Mouse (Mus musculus) ES-Bruce4 (cell line): Measurements from ENCODE around the gene Csf1.

Experiments
- CTCF ChIP-seq: IDR thresholded peaks from one replicate; pipeline ENCODE4 v1.8.1; 2011; ENCODE audit warnings: low read depth, low read length
- EP300 ChIP-seq: IDR thresholded peaks from 2 replicates; pipeline ENCODE4 v1.6.1; 2011; ENCODE audit warnings: low read depth, low read length; ENCODE audit not compliant: insufficient read depth
- POLR2A ChIP-seq: IDR thresholded peaks from one replicate; pipeline ENCODE4 v1.8.1; 2011; ENCODE audit warnings: low read length; ENCODE audit not compliant: insufficient read depth

DNA sequence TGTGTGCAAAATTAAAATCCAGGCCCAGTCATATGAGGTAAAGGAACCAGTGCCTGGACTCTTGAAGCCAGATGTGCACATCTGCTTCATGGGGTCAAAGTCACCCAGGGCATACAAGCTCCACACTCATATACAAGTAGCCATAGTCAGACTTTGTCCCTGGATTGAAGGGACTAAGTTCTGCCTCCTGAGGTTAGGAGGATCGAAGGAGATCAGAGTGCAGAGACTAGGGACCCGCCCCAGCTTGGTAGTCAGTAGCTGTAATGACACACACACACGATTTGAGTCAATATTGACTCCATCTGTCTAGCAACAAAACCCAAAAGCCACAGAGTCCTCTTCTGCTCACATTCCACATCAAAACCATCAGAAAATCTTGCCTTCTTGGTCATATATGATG, 30.0 kb upstream of the Csf1 start:
- TF ChIP-seq POLR2A (no peak), CTCF (no peak), EP300 (no peak)
